Mouse (Mus musculus) right cerebral cortex, postnatal 10 days (tissue): Measurements from ENCODE around the gene Mitf.

Source experiments
- DNase-seq, 2 experiments: peaks; one replicate each; pipeline ENCODE4 v3.0.0; 2021; ENCODE audit warnings: low spot score in 2 of 2

Mitf gene

GRCm38 (mm10) chr6:97940916-97941315 lies 134.1 kb downstream of the Mitf start:
- DNase-seq: no peak

- DNase-seq: no peak
Observed at GRCm38 (mm10) chr6:97950033-97950881, 143.4 kb downstream of the Mitf start.

GRCm38 (mm10) chr6:97950882-97951245 lies 144.0 kb downstream of the Mitf start:
- no peak for DNase-seq

- no peak for DNase-seq
Observed at GRCm38 (mm10) chr6:97951711-97952110, 144.9 kb downstream of the Mitf start.

- no peak for DNase-seq
Observed at GRCm38 (mm10) chr6:97952845-97953244, 146.0 kb downstream of the Mitf start.

- DNase-seq: no peak
Observed at GRCm38 (mm10) chr6:97956121-97956520, 149.3 kb downstream of the Mitf start.

GRCm38 (mm10) chr6:97956636-97957035 lies 149.8 kb downstream of the Mitf start:
- no peak for DNase-seq

GRCm38 (mm10) chr6:97958276-97958675 lies 151.4 kb downstream of the Mitf start:
- no peak for DNase-seq

- DNase-seq: no peak
Observed at GRCm38 (mm10) chr6:97961776-97962175, 154.9 kb downstream of the Mitf start.

- no peak for DNase-seq
Observed at GRCm38 (mm10) chr6:97962311-97962710, 155.5 kb downstream of the Mitf start.

- no peak for DNase-seq
Observed at GRCm38 (mm10) chr6:97964750-97965149, 157.9 kb downstream of the Mitf start.

GRCm38 (mm10) chr6:97981668-97982067 lies 174.8 kb downstream of the Mitf start:
- no peak for DNase-seq

GRCm38 (mm10) chr6:97985658-97986057 lies 178.8 kb downstream of the Mitf start:
- DNase-seq: no peak

GRCm38 (mm10) chr6:97986417-97986816 lies 179.6 kb downstream of the Mitf start:
- no peak for DNase-seq

GRCm38 (mm10) chr6:97993507-97993906 lies 186.7 kb downstream of the Mitf start:
- DNase-seq: no peak

GRCm38 (mm10) chr6:97995606-97996307 lies 188.9 kb downstream of the Mitf start:
- DNase-seq: no peak

GRCm38 (mm10) chr6:98001551-98001950 lies 194.7 kb downstream of the Mitf start:
- no peak for DNase-seq

- no peak for DNase-seq
Observed at GRCm38 (mm10) chr6:98003114-98003513, 196.3 kb downstream of the Mitf start.

GRCm38 (mm10) chr6:98005566-98005965 lies 198.7 kb downstream of the Mitf start:
- DNase-seq: no peak

- DNase-seq: no peak
Observed at GRCm38 (mm10) chr6:98015066-98015465, 208.2 kb downstream of the Mitf start.

- no peak for DNase-seq
Observed at GRCm38 (mm10) chr6:98015819-98016218, 209.0 kb downstream of the Mitf start.

- DNase-seq: no peak
Observed at GRCm38 (mm10) chr6:98023876-98024275, 217.0 kb downstream of the Mitf start.

GRCm38 (mm10) chr6:98038513-98038912 lies 231.7 kb downstream of the Mitf start:
- no peak for DNase-seq
